Mouse (Mus musculus): ENCODE data around the gene Hnrnpll. TPM values are rescaled to one million over a fixed set of nuclear protein-coding genes. Genes with fewer than 3 reads are reported as not detected.
"Not testable (repeated sequence)": the region's sequence is repeated elsewhere in the genome, so short reads cannot be mapped to it uniquely, and the experiment has no call there.

Gene Hnrnpll
- total RNA-seq, 2 experiments from 2014 or later, result 16.7 to 17.8 TPM

GRCm38 (mm10) chr17:80060828-80061782 lies 1.0 kb downstream of the Hnrnpll start:
- intact Hi-C loops (cut with DNase I; ENCODE audit: low total_unique reads), result loop anchor here (10.0 kb wide), 1 partner anchor 74 kb away; no protein-coding TSS in a partner anchor
- peak; percentile 52 for DNase-seq

DNA sequence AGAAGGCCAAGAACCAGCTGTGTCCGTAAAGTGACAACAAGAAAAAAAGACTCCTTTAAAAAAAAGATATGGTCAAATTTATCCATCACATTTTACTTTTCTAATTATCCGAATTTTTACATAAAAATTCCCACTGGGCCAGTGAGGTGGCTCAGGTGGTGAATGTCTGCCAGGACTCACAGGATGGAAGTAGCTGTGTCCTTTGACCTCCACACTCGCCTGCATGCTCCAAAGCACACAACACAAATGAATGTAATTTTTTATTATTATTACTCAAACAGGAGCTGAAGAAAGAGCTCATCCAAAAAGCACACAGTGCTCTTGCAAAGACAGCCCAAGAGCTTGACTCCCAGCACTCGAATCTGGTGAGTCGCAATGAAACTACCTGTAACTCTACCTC lies 2.0 kb downstream of the Hnrnpll start:
- no peak for DNase-seq
- intact Hi-C loops (cut with DNase I; ENCODE audit: low total_unique reads), result loop anchor here (10.0 kb wide), 1 partner anchor 75 kb away; no protein-coding TSS in a partner anchor

DNA sequence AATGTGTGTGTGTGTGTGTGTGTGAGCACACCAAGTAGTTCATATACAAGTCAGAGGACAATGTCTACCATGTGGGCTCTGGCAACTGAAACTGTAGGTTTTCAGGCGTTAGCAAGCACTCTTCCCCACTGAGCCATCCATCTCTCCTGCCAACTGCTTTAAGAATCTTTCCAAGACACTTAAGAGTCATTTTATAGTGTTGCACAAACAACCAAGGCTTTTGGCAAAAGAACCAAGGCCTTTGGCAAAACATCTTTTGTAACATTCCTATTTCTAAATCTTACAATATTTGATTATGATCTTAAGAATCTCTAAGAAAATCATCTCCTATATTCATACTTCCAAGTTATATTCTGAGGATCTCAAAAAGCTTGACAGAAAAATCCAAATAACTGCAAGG lies 2.4 kb downstream of the Hnrnpll start:
- DNase-seq, result no peak
- intact Hi-C loops (cut with DNase I; ENCODE audit: low total_unique reads), result loop anchor here (10.0 kb wide), 1 partner anchor 75 kb away; no protein-coding TSS in a partner anchor

DNA sequence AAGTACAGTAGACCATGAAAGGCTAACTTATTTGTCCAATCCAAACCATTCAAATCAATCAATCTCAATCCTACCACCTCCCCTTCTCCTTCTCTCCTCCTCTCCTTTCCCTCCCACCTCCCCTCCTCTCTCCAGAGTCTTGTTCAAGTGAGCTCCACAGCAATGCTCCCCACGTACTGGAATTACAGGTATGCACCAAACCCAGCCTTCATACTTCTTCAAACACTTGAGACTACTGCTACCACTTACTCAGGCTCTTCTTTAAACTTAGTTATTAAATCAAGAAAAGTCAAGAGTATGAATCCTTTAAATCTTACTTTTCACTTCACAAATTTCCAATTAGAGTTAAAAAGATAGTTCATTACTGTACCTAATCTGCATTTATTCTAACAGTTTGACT lies 3.6 kb downstream of the Hnrnpll start:
- intact Hi-C loops (cut with DNase I; ENCODE audit: low total_unique reads), result no loop called here
- DNase-seq, result no peak

- intact Hi-C loops (cut with DNase I; ENCODE audit: low total_unique reads), result no loop called here
Measured at GRCm38 (mm10) chr17:80053931-80054734, 8.0 kb downstream of the Hnrnpll start.

DNA sequence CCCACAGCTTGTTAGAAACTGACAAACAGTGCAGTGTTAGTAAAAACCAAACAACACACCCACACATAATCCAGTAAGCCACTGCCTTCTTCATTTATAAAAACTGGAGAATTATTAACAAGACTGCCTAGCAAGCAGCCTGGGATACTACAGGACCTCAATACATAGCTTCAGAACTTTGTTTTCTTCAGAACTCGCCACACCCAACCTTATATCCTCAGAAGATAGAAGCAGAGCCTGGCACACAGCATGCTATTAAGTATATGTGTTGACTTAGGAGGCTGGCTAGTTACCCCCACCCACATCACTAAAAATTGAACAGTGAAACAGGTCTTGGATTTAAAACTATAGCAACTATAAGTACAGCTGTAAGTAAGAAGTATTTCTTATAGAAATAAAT lies 10.5 kb downstream of the Hnrnpll start:
- intact Hi-C loops (cut with DNase I; ENCODE audit: low total_unique reads), result no loop called here
- no peak for DNase-seq

More at GRCm38 (mm10) chr17:80053931-80054734, 8.0 kb downstream of the Hnrnpll start:
- no peak for DNase-seq

DNA sequence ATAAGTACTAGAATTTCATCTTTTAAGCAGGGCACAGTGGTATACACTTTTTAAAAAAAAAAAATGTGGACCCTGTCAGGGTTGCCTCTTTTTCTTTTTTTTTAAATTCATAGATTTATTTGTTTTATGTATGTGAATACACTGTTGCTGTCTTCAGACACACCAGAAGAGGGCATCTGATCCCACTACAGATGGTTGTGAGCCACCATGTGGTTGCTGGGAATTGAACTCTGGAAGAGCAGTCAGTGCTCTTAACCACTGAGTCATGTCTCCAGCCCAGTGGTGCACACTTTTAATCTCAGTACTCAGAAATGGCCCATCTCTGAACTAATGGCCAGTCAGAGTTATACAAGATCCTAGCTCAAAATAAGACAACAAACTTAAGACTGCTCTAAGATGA lies 12.8 kb downstream of the Hnrnpll start:
- DNase-seq, result not testable (repeated sequence)
- intact Hi-C loops (cut with DNase I; ENCODE audit: low total_unique reads), result loop anchor here (2.0 kb wide), 1 partner anchor 134 kb away; no protein-coding TSS in a partner anchor

DNA sequence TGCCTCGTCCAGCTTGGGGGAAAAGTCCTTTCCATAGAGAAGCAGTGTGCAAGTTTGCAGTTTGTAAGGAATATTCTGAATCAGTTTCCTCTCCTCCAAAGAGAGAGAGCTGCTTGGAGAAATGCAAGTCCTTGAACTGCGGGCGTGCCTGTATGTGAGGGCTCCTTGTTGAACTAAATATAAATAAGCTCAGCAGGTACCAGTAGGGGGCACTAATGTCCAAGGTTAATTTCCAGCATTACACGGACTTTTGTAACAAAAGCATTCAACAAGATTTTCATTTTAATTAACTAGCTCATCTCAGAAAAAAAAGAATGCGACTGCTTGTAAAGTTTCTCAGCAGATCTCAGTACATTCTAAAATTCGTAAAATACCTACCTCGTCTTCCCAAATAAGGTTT lies 13.9 kb downstream of the Hnrnpll start:
- intact Hi-C loops (cut with DNase I; ENCODE audit: low total_unique reads), result loop anchor here (2.0 kb wide), 1 partner anchor 135 kb away; no protein-coding TSS in a partner anchor
- peak; percentile 30 for DNase-seq

DNA sequence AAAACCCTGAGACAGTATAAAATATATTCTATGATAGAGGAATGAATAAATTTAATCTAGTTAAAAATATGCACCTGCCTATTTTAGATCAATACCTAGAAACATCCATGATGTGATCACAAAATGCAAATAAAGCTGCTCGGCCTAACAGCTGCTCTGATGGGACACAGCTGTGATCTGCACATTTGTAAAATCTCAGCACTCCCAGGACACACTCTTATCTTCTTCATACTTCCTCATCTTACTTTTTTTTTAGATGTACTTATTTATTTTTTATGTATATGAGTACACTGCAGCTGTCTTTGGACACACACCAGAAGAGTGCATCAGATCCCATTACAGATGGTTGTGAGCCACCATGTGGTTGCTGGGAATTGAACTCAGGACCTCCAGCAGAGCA lies 20.4 kb downstream of the Hnrnpll start:
- no peak for DNase-seq
- intact Hi-C loops (cut with DNase I; ENCODE audit: low total_unique reads), result no loop called here

DNA sequence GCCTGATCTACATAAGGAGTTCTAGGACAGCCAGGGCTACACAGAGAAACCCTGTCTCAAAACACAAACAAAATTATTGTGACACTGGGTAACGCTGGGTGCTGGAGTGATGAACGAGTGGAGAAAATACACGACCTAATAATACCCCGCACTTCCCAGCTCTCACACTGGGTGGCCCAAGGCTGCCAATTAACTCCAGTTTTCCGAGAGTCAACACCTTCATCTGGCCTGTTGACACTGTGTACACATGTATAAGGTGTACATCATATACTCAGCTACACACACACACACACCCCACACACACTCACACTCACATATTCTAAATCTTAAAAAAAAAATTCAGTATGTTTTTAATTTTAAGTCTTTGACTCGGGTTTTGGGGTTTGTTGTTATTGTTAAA lies 33.5 kb downstream of the Hnrnpll start:
- no peak for DNase-seq
- intact Hi-C loops (cut with DNase I; ENCODE audit: low total_unique reads), result no loop called here

DNA sequence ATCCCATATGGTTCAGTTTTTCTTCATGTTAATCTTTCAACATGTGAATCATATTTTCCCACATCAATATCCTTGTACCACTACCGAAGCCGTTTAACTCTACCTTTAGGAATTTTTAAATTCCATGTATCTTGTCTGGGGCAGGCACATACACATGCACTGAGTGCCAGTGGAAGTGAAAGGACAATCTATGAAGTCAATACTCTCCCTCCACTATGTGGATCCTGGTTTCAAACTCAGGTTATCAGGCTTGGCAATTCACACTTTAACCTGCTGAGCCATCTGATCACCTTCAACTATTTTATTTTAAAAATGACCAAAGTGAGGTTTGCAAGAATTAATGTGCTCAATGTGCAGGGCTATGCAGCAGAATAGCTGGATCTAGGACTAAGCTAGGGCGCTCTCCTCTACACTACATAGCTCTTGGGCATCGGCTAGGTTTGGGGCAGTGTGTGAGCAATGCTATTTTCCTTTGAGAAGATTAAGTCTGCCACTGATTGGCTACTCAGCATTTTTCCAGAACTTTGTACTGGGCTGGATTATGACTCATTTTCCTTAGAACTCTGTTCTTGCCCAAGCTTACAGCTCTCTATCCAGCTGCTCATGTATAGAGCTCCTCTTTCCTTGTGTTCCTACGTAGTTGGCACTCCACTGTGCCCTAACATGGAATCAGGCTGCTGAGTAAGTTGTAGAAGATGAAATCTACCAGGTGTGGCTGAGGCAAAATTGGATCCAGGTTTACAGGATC lies 35.8 kb downstream of the Hnrnpll start:
- intact Hi-C loops (cut with DNase I; ENCODE audit: low total_unique reads), result no loop called here
- DNase-seq, result no peak

DNA sequence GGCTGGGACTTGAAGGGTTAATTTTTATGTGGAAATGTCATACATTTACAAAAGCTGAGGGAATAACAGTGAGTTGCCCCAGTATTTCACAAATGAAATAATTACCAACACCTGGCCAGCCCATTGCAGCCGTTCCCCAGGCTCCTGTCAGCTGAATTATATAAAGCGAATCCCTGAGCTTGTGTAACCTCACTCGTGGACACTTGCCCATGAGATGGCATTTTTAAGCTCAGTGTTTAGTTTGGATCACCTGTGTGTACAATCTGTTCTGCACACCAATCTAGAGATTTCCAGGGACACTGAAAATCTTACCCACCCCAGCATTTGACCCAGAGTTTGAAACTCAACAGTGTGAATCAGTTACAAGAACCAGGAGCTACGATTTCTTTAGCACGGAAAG lies 40.0 kb downstream of the Hnrnpll start:
- intact Hi-C loops (cut with DNase I; ENCODE audit: low total_unique reads), result no loop called here
- no peak for DNase-seq

GRCm38 (mm10) chr17:80020495-80020894 lies 41.6 kb downstream of the Hnrnpll start:
- intact Hi-C loops (cut with DNase I; ENCODE audit: low total_unique reads), result no loop called here
- DNase-seq, result no peak

DNA sequence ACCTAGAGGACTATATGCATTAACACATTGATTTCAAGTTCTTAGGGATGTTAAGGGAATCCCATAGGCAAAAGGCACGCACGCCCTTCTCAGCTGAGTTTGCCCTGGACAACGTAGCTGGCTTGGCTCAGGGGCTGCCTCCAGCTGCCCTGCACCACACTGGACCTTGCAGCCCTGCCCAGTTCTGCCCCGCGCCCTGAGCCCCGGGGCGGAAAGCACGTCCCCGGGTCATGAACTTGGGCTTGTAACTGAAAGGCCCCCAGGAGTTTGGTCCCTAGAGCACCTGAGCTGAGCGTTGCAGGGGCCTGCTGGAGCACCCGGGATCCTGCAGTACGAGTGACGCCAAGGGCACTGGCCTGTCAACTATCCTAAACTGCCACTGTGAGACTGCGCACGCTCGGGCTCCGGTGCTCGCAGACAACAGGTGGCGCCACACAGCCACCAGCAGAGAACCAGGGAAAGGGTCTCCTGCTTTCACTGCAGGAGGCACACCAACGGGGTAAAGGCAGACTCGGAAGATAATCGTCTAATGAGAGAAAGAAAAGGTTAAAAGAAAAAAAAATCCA lies 43.1 kb downstream of the Hnrnpll start:
- intact Hi-C loops (cut with DNase I; ENCODE audit: low total_unique reads), result loop anchor here (10.0 kb wide), 2 partner anchors 154 to 166 kb away; no protein-coding TSS in a partner anchor

GRCm38 (mm10) chr17:80018239-80018975 lies 43.7 kb downstream of the Hnrnpll start:
- intact Hi-C loops (cut with DNase I; ENCODE audit: low total_unique reads), result loop anchor here (10.0 kb wide), 2 partner anchors 154 to 166 kb away; no protein-coding TSS in a partner anchor
- no peak for DNase-seq

More for the DNA sequence above, 43.1 kb downstream of the Hnrnpll start:
- DNase-seq, result peak; percentile 31

DNA sequence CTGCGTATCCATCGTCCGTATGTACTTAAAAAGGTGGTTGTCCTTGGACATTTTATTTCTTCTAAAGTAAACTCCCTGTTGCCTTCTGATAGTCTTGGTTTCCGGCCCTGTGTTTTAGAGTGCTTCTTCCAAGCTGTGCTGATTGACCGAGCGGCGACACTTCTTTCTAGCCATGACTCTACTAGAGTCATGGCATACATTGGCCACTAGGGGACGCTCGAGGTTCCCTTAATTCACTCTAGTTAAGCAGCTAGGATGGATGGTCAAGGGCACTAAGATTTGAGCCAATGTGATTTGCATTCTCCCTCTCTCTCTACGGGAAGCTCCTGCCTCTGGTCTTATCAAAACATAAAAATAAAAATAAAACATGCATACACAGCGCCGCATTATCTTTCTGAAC lies 44.7 kb downstream of the Hnrnpll start:
- intact Hi-C loops (cut with DNase I; ENCODE audit: low total_unique reads), result loop anchor here (10.0 kb wide), 2 partner anchors 153 to 167 kb away; no protein-coding TSS in a partner anchor

GRCm38 (mm10) chr17:80016400-80016799 lies 45.7 kb downstream of the Hnrnpll start:
- intact Hi-C loops (cut with DNase I; ENCODE audit: low total_unique reads), result loop anchor here (10.0 kb wide), 2 partner anchors 152 to 168 kb away; no protein-coding TSS in a partner anchor
- DNase-seq, result not testable (repeated sequence)

More for the DNA sequence above, 44.7 kb downstream of the Hnrnpll start:
- peak; percentile 46 for DNase-seq

- DNase-seq, result no peak
- intact Hi-C loops (cut with DNase I; ENCODE audit: low total_unique reads), result loop anchor here (10.0 kb wide), 2 partner anchors 150 to 170 kb away; no protein-coding TSS in a partner anchor
Measured at GRCm38 (mm10) chr17:80014361-80014809, 47.7 kb downstream of the Hnrnpll start.
